Mouse (Mus musculus) G1E-ER4 (cell line): Measurements from ENCODE around the gene Ptpn20. TPM values are rescaled to one million over a fixed set of nuclear protein-coding genes. Genes with fewer than 3 reads are reported as not detected.

ENCODE experiments used
- GATA1 ChIP-seq: IDR thresholded peaks from one replicate; pipeline ENCODE4 v1.8.0; 2012; ENCODE audit warnings: low read length, inconsistent platforms
- polyA plus RNA-seq: library from polyadenylated mRNA; stranded (reverse); fragments of >175 nt; gene quantifications from 2 replicates; pipeline ENCODE4 v1.2.3, GENCODE M21; 2012

Gene Ptpn20
- not detected in 2 replicates for polyA plus RNA-seq

GRCm38 (mm10) chr14:33588951-33589350 is at the start of gene Ptpn20:
Ptpn20 (plus strand) TSS chr14:33589207.
- TF ChIP-seq GATA1, result no peak

GRCm38 (mm10) chr14:33539559-33540167 is 49.3 kb upstream of the Ptpn20 start:
- TF ChIP-seq GATA1, result no peak

GRCm38 (mm10) chr14:33545565-33546143 is 43.4 kb upstream of the Ptpn20 start:
- TF ChIP-seq GATA1, result no peak

- no peak for TF ChIP-seq GATA1
Observed at GRCm38 (mm10) chr14:33548650-33549049, 40.4 kb upstream of the Ptpn20 start.

- TF ChIP-seq GATA1, result no peak
Observed at GRCm38 (mm10) chr14:33549856-33550255, 39.2 kb upstream of the Ptpn20 start.

GRCm38 (mm10) chr14:33570737-33571136 is 18.3 kb upstream of the Ptpn20 start:
- no peak for TF ChIP-seq GATA1

- no peak for TF ChIP-seq GATA1
Observed at GRCm38 (mm10) chr14:33573643-33574042, 15.4 kb upstream of the Ptpn20 start.

GRCm38 (mm10) chr14:33579771-33580484 is 9.1 kb upstream of the Ptpn20 start:
- no peak for TF ChIP-seq GATA1

GRCm38 (mm10) chr14:33598376-33599130 is 9.5 kb downstream of the Ptpn20 start:
- no peak for TF ChIP-seq GATA1

- no peak for TF ChIP-seq GATA1
Observed at GRCm38 (mm10) chr14:33607431-33607830, 18.4 kb downstream of the Ptpn20 start.

GRCm38 (mm10) chr14:33625036-33625435 is 36.0 kb downstream of the Ptpn20 start:
- no peak for TF ChIP-seq GATA1

- TF ChIP-seq GATA1, result no peak
Observed at GRCm38 (mm10) chr14:33632790-33633372, 43.9 kb downstream of the Ptpn20 start.

GRCm38 (mm10) chr14:33634354-33634753 is 45.3 kb downstream of the Ptpn20 start:
- no peak for TF ChIP-seq GATA1

GRCm38 (mm10) chr14:33634774-33635173 is 45.8 kb downstream of the Ptpn20 start:
- TF ChIP-seq GATA1, result no peak

GRCm38 (mm10) chr14:33639357-33639756 is 50.4 kb downstream of the Ptpn20 start:
- no peak for TF ChIP-seq GATA1

GRCm38 (mm10) chr14:33650721-33651120 is 61.7 kb downstream of the Ptpn20 start:
- TF ChIP-seq GATA1, result no peak

GRCm38 (mm10) chr14:33657471-33657901 is 68.5 kb downstream of the Ptpn20 start:
- TF ChIP-seq GATA1, result no peak
